Mouse (Mus musculus) small intestine, adult 2 months (tissue): ENCODE data around the gene Trim61.

Source experiments
- CTCF ChIP-seq: fragments of 200-500 bp; IDR thresholded peaks from 2 replicates; pipeline ENCODE4 v1.5.1; 2012; ENCODE audit warnings: low read depth, mild to moderate bottlenecking, control low read depth, inconsistent platforms, low read length, moderate library complexity, mixed read lengths; ENCODE audit not compliant: insufficient replicate concordance, insufficient read length; ENCODE audit errors: extremely low read depth
- POLR2A ChIP-seq: fragments of 200-500 bp; IDR thresholded peaks from 2 replicates; pipeline ENCODE4 v1.6.1; 2012; ENCODE audit warnings: low read depth, mild to moderate bottlenecking, control low read depth, inconsistent platforms, low read length, moderate library complexity

DNA sequence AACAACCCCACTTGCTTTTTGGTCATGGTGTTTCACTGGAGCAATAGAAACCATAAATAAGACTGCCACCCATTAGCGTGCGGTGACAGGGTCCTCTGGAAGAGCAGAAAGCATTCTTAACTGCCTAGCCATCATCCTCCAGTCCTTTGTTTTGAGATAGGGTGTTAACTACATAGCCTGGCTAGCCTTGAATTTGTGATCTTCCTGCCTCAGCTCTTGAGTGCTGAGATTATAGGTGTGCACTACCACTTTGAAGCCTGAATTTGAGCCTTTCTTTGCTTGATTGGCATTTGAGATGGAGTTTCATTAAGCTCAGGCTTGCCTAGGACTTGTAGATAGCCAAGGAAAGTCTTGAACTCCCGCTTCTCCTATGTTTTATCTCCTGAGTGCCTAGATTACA is 35.2 kb upstream of the Trim61 start:
- no peak for TF ChIP-seq POLR2A
- TF ChIP-seq CTCF = no peak
